Mouse (Mus musculus): Measurements from ENCODE around the gene Olfm4. TPM values are rescaled to one million over a fixed set of nuclear protein-coding genes. Genes with fewer than 3 reads are reported as not detected.

Olfm4 gene
- polyA plus RNA-seq, 1 experiment: not detected

- TF ChIP-seq POLR2A (IDR thresholded peaks at IDR 0.05; ENCODE audit: control insufficient read depth, low read depth, low read length) (no peak), CTCF (IDR thresholded peaks at IDR 0.05; ENCODE audit: control insufficient read depth, insufficient read depth, insufficient replicate concordance, low read depth, low read length) (no peak)
- Histone ChIP-seq H3K4me3 (ENCODE audit: control insufficient read depth, low read depth, low read length) (no peak overlapping the region), H3K27me3 (ENCODE audit: control insufficient read depth, insufficient read depth, low read length) (no peaks in the 10 kb centered on the region), H3K36me3 (ENCODE audit: control insufficient read depth, insufficient read depth, low read length) (no peaks in the 10 kb centered on the region), H3K27ac (ENCODE audit: control insufficient read depth, insufficient read depth, low read depth, low read length) (no peak overlapping the region), H3K4me1 (ENCODE audit: control insufficient read depth, insufficient read depth, low read length) (no peaks in the 10 kb centered on the region)
Observed at GRCm38 (mm10) chr14:79961602-79962001, 22.3 kb upstream of the Olfm4 start.

DNA sequence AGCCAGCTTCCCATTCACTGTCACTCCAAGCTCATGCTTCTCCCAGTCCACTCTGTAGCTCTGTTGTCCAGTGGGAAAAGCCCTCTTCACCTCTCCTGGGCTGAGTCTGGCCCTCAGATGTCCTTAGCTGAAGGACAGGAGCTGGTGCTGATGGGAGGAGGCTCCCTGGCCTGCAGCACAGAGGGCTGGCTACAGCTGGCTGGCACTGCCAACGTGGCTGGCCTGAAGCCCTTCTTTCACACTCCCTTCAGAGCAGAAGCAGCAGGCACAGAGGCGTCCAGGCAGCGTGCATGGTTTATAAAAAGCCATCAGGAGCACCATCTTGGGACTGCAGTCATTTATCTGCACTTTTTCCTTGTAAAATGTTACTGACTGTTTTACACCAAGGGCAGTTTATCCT is 13.7 kb upstream of the Olfm4 start:
- TF ChIP-seq CTCF (IDR thresholded peaks at IDR 0.05; ENCODE audit: control insufficient read depth, insufficient read depth, insufficient replicate concordance, low read depth, low read length) (no peak), POLR2A (IDR thresholded peaks at IDR 0.05; ENCODE audit: control insufficient read depth, low read depth, low read length) (no peak)
- H3K36me3 ChIP-seq (ENCODE audit: control insufficient read depth, insufficient read depth, low read length): no peaks in the 10 kb centered on the region
- no peaks in the 10 kb centered on the region for H3K27me3 ChIP-seq (ENCODE audit: control insufficient read depth, insufficient read depth, low read length)
- no peak overlapping the region for H3K27ac ChIP-seq (ENCODE audit: control insufficient read depth, insufficient read depth, low read depth, low read length)
- no peak overlapping the region for H3K4me3 ChIP-seq (ENCODE audit: control insufficient read depth, low read depth, low read length)
- no peaks in the 10 kb centered on the region for H3K4me1 ChIP-seq (ENCODE audit: control insufficient read depth, insufficient read depth, low read length)

GRCm38 (mm10) chr14:79970928-79971738 is 12.7 kb upstream of the Olfm4 start:
- no peaks in the 10 kb centered on the region for H3K27me3 ChIP-seq (ENCODE audit: control insufficient read depth, insufficient read depth, low read length)
- no peaks in the 10 kb centered on the region for H3K36me3 ChIP-seq (ENCODE audit: control insufficient read depth, insufficient read depth, low read length)
- no peaks in the 10 kb centered on the region for H3K4me1 ChIP-seq (ENCODE audit: control insufficient read depth, insufficient read depth, low read length)
- no peak overlapping the region for H3K27ac ChIP-seq (ENCODE audit: control insufficient read depth, insufficient read depth, low read depth, low read length)
- TF ChIP-seq CTCF (IDR thresholded peaks at IDR 0.05; ENCODE audit: control insufficient read depth, insufficient read depth, insufficient replicate concordance, low read depth, low read length) (no peak), POLR2A (IDR thresholded peaks at IDR 0.05; ENCODE audit: control insufficient read depth, low read depth, low read length) (no peak)
- no peak overlapping the region for H3K4me3 ChIP-seq (ENCODE audit: control insufficient read depth, low read depth, low read length)

- TF ChIP-seq POLR2A (IDR thresholded peaks at IDR 0.05; ENCODE audit: control insufficient read depth, low read depth, low read length) (no peak), CTCF (IDR thresholded peaks at IDR 0.05; ENCODE audit: control insufficient read depth, insufficient read depth, insufficient replicate concordance, low read depth, low read length) (no peak)
- no peaks in the 10 kb centered on the region for H3K27me3 ChIP-seq (ENCODE audit: control insufficient read depth, insufficient read depth, low read length)
- no peak overlapping the region for H3K4me3 ChIP-seq (ENCODE audit: control insufficient read depth, low read depth, low read length)
- H3K4me1 ChIP-seq (ENCODE audit: control insufficient read depth, insufficient read depth, low read length): no peaks in the 10 kb centered on the region
- H3K27ac ChIP-seq (ENCODE audit: control insufficient read depth, insufficient read depth, low read depth, low read length): no peak overlapping the region
- no peaks in the 10 kb centered on the region for H3K36me3 ChIP-seq (ENCODE audit: control insufficient read depth, insufficient read depth, low read length)
Observed at GRCm38 (mm10) chr14:79981437-79981836, 2.4 kb upstream of the Olfm4 start.

- TF ChIP-seq CTCF (IDR thresholded peaks at IDR 0.05; ENCODE audit: control insufficient read depth, insufficient read depth, insufficient replicate concordance, low read depth, low read length): no peak
- TF ChIP-seq POLR2A (IDR thresholded peaks at IDR 0.05; ENCODE audit: control insufficient read depth, low read depth, low read length): no peak
Observed at GRCm38 (mm10) chr14:79985137-79985670, 1.3 kb downstream of the Olfm4 start.

GRCm38 (mm10) chr14:79985696-79986095 is 1.8 kb downstream of the Olfm4 start:
- no peak overlapping the region for H3K4me3 ChIP-seq (ENCODE audit: control insufficient read depth, low read depth, low read length)
- TF ChIP-seq CTCF (IDR thresholded peaks at IDR 0.05; ENCODE audit: control insufficient read depth, insufficient read depth, insufficient replicate concordance, low read depth, low read length): no peak
- TF ChIP-seq POLR2A (IDR thresholded peaks at IDR 0.05; ENCODE audit: control insufficient read depth, low read depth, low read length): no peak
- no peaks in the 10 kb centered on the region for H3K36me3 ChIP-seq (ENCODE audit: control insufficient read depth, insufficient read depth, low read length)
- no peaks in the 10 kb centered on the region for H3K27me3 ChIP-seq (ENCODE audit: control insufficient read depth, insufficient read depth, low read length)
- H3K27ac ChIP-seq (ENCODE audit: control insufficient read depth, insufficient read depth, low read depth, low read length): no peak overlapping the region
- H3K4me1 ChIP-seq (ENCODE audit: control insufficient read depth, insufficient read depth, low read length): no peaks in the 10 kb centered on the region

More at GRCm38 (mm10) chr14:79985137-79985670, 1.3 kb downstream of the Olfm4 start:
- no peaks in the 10 kb centered on the region for H3K36me3 ChIP-seq (ENCODE audit: control insufficient read depth, insufficient read depth, low read length)
- H3K27ac ChIP-seq (ENCODE audit: control insufficient read depth, insufficient read depth, low read depth, low read length): no peak overlapping the region
- H3K4me3 ChIP-seq (ENCODE audit: control insufficient read depth, low read depth, low read length): no peak overlapping the region
- H3K27me3 ChIP-seq (ENCODE audit: control insufficient read depth, insufficient read depth, low read length): no peaks in the 10 kb centered on the region
- no peaks in the 10 kb centered on the region for H3K4me1 ChIP-seq (ENCODE audit: control insufficient read depth, insufficient read depth, low read length)

DNA sequence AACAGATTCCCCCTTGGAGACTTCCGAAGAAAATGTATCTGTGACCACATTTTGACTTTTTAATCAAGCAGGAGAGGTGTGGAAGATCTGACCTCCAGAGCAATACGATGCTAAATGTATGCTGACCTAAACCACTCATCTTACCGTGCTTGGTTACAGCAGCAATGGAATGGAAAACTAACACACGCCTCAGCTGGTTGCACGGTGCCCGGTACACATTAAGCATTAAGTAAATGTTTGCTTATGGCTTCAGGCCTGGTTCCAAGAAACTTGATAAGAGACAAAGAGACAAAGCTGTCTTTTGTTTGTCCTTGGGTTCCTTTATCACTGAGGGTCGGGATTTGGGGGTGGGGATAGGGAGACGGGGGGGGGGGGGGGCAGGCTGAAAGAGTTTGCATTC is 3.0 kb downstream of the Olfm4 start:
- no peaks in the 10 kb centered on the region for H3K36me3 ChIP-seq (ENCODE audit: control insufficient read depth, insufficient read depth, low read length)
- H3K27ac ChIP-seq (ENCODE audit: control insufficient read depth, insufficient read depth, low read depth, low read length): no peak overlapping the region
- H3K27me3 ChIP-seq (ENCODE audit: control insufficient read depth, insufficient read depth, low read length): no peaks in the 10 kb centered on the region
- no peak overlapping the region for H3K4me3 ChIP-seq (ENCODE audit: control insufficient read depth, low read depth, low read length)
- H3K4me1 ChIP-seq (ENCODE audit: control insufficient read depth, insufficient read depth, low read length): no peaks in the 10 kb centered on the region
- TF ChIP-seq POLR2A (IDR thresholded peaks at IDR 0.05; ENCODE audit: control insufficient read depth, low read depth, low read length) (no peak), CTCF (IDR thresholded peaks at IDR 0.05; ENCODE audit: control insufficient read depth, insufficient read depth, insufficient replicate concordance, low read depth, low read length) (no peak)
